Mouse (Mus musculus) fibroblast of lung, adult 2 months (primary cell): Measurements from ENCODE around the gene Amer1.

ENCODE experiments used
- DNase-seq: peaks from one replicate; pipeline ENCODE4 v3.0.0-alpha.2; 2011; ENCODE audit warnings: low read depth

Gene Amer1

DNA sequence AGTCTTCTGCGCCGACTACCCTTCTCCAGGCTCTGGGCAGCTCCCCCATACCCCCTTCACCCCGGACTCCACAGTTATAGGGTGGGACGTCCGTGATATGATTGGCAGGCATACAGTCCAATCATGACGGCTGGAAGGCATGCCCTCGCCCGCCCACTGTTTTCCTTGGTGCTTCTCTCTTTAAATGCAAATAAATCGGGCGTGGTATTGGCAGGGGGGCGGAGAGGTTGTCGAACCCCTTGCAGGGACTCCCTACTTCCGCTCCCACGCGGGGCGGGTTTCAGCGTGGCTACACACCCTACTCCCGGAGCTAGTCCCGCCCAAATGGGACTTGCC lies at the start of gene Amer1:
TSS of gene Amer1 (minus strand) at position 97 of the 336 bp plus-strand sequence.
- DNase-seq = peak; percentile 61

DNA sequence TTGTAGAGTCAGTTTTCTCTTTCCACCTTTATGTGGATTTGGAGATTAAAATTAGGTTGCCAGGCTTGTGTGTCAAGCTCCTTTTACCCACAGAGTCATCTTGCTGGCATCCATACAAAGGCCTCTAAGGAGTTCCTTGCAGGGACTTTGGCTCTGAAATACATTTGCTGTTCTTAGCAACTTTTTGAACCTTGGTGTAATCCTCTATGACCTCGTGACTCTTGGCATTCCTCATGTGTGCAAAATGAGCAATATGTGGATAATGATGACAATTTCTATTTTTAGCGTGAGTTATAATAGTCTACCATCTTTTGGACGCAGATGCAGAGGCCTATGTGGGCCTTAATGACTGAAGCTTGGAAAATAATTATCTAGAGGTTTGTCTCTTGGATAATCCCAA lies 12.5 kb upstream of the Amer1 start:
- no peak for DNase-seq

DNA sequence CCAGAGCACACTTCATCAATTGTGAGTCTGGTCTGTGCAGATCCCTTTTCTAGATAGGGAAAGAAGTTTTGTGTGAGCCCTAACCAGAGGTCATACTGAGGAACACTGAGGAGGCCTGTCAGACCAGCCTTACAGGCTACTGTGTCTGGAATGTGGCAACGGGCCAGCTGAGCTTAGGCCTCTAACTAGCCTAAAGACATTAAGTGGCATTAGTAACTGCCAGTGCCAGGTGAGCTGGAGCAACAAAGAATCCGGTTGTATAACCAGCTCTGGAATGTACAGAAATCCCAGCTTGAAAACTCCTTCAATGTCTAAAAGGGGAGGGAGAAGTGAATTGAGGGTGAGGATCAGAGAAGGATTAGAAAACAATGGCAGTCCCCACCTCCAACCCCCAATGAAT lies 1.2 kb upstream of the Amer1 start:
- no peak for DNase-seq

DNA sequence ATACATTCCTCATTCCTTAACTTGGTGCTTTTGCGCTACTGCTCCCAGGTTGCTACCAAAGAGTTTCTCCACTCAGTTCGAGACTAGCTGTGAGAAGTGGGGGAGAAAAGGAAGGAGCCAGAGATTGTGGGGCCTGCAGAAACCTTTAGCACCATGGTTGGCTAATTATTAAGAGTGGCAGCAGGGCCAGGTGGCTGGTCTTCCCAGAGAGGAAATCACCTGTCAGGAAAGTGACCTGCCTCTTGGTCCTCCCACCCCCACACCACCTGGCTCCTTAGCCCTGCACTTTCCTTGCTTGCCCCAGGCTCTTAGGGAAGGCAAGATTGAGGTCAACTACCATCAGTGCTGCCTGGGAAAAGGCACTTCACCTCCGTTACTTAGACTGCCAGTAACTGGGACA lies 469 bp upstream of the Amer1 start:
- no peak for DNase-seq

DNA sequence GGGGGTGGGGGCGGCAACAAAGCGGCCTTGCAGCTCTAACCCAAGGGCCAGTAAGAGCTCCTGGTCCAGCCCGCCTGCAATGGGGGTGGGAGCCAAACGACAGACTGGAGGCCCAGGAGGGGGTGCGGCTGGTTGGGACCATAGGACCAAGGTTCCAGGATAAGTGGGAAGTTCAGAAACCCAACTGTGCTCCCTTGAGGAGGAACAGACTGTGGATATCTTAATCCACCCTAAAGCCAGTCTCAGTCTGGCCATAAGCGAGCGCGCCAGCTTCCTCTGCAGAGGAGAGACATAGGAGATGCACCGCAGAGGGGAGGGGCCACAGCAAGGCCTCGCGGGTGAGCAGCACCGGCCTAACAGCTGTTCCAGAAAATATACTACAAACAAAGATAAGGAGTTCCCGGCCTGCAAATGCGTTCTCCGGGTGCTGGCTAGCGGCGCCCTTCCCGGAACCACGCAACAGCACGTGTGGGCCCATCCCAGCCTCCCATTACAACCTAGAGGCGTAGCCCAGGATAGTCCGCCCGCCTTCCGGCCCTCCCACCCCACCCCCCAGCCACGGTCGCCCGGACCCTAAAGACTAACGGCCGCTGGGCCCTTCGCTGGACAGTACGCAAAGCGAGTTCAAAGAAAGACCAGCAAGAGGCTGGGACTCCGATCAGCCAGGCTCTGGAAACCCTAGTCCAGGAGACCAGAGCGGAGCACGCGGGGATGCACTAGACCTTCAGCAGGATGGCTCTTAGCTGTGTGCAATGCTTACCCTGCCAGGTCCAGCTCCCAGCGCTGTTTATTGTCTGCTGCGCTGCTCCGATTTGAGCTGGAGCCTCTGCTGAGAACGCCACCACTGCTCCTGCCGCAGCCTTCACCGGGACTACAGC lies 535 bp downstream of the Amer1 start:
- no peak for DNase-seq

DNA sequence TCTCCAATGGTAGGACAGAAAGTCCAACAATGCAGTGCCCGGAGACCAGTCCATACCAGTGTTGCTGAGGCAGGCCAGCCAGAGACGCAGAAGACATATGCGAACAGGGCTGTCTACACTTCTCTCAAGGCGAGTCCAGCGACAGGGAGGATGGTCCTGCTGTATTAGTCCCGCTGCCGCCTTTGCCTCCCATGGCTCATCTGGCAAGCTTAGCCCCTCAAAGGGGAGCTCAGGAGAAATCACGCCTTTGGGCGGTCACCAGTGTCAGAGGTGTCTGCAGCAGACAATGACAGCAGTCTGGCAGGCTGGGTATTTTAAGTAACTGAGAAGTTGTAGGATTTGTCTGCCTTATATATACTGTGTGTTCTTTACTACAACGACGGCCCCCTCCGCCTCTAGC lies 1.3 kb downstream of the Amer1 start:
- DNase-seq = no peak

DNA sequence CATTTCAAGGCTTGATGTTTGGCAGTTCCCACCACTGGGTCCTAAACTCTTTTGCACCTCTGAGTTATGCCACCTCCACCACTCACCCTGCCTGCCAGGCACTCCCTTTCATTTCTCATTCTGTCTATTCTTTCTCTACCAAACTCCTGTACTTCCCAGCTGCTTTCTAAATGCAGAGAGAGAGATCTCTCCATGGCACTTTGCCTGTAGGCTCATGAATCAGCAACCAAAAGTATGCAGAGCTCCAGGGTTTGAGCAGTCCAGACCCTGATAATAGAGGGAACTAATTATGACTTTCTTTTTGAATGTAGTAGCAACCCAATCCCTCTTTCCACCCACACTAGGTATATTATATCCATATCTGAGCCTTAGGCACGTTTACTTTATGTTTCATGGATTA lies 2.4 kb downstream of the Amer1 start:
- no peak for DNase-seq

DNA sequence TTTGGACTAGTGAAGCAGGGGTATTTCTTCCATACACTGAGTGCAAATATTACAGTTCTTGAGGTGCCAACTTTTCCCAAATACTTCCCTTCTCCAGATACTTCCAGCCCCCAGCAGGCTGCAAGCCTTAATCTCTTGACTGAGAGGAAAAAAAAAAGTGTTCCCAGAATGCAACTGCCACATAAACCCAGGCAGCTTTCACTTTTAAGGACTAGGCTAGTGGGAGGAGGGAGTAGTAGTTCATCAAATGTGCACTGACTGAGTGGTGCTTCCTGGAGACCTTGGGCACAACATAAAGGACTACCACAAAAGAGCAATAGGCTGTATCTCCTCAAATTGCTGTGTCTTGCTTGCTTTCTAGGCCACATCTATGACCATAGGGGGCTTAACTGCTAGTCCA lies 3.4 kb downstream of the Amer1 start:
- no peak for DNase-seq

DNA sequence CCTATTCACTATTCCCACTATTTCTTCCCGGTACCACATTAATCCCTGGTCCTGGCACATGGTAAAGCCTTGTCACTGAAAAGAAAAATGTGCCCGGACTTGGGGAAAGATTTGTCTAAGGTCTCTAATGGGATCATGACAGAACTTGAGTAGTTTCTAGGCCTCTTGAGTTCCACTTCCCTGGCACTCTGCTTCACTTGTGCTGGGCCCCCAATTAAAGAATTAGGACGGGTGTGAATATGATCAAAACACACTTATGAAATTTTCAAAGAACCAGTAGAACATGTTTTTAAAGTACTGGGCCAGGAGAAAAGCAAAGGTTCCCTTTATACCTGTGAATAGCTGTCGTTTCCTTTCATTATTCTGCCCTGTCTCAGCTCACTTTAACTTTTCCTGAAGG lies 6.2 kb downstream of the Amer1 start:
- DNase-seq = no peak

DNA sequence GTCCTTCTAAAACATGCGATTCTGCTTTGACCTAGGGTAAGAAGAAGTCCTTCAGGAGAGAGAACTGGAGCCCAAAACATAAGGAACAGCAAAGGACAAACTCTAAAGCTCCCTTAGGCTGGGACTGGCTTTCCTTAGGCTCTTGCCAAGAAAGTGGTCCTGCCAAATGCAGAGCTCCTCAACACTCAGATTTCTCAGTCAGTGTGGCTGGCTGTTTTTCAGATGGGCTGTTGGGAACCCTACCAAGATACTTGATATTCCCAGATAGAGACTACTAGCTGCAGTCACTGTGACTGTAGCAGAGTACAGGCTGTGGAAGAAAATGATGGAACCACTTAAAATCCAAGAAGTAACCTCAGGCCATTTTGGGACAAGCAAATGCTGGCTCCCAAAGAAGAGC lies 7.4 kb downstream of the Amer1 start:
- no peak for DNase-seq

DNA sequence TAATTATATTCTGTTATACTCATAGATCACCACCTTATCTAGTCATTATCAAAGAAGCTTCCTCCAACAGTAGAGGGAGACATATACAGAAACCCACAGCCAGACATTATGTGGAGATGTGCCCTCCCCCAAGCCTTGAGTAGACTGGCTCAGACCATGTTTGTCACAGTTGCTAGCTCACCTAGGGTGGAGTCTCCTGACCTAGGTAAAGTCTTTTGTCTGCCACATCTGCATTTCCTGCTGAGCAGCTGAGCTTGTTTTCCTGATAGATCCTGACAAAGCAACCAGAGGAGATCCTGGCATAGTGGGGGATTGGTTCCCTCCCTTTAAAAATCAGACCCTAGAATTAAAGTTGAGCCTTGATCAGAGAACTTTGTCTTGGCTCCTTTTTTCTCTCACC lies 71.6 kb downstream of the Amer1 start:
- DNase-seq = no peak
